Mouse (Mus musculus) hindbrain, embryonic 16.5 days (tissue): Measurements from ENCODE around the gene Tceal7. TPM values are rescaled to one million over a fixed set of nuclear protein-coding genes. Genes with fewer than 3 reads are reported as not detected.

Experiments
- ATAC-seq: fragments of 200-750 bp; cut with Nextera tagmentation; 2 replicates; pipeline ENCODE4 v1.8.0; 2017; ENCODE audit warnings: moderate TSS enrichment, moderate library complexity
- H3K27ac ChIP-seq: fragments of 300-500 bp; sonication (generic); 2 replicates; pipeline ENCODE4 v1.5.1; 2014; ENCODE audit warnings: low read depth, mild to moderate bottlenecking, control low read depth, low read length, moderate library complexity
- H3K27me3 ChIP-seq: fragments of 300-500 bp; sonication (generic); replicated peaks from 2 replicates; pipeline ENCODE4 v1.6.1; 2014; ENCODE audit warnings: low read length; ENCODE audit not compliant: control insufficient read depth, insufficient read depth
- H3K36me3 ChIP-seq: fragments of 300-500 bp; sonication (generic); 2 replicates; pipeline ENCODE4 v1.6.1; 2014; ENCODE audit warnings: mild to moderate bottlenecking, low read length, moderate library complexity, mixed read lengths; ENCODE audit not compliant: control insufficient read depth, insufficient read depth
- H3K4me1 ChIP-seq: fragments of 300-500 bp; sonication (generic); 2 replicates; pipeline ENCODE4 v1.6.1; 2014; ENCODE audit warnings: low read depth, low read length; ENCODE audit not compliant: control insufficient read depth, insufficient read depth
- H3K4me2 ChIP-seq: fragments of 300-500 bp; sonication (generic); 2 replicates; pipeline ENCODE4 v1.6.1; 2014; ENCODE audit warnings: mild to moderate bottlenecking, low read length, control low read depth, moderate library complexity
- H3K4me3 ChIP-seq: fragments of 300-500 bp; sonication (generic); 2 replicates; pipeline ENCODE4 v1.5.1; 2014; ENCODE audit warnings: mild to moderate bottlenecking, low read length, control low read depth, moderate library complexity
- H3K9ac ChIP-seq: fragments of 300-500 bp; sonication (generic); 2 replicates; pipeline ENCODE4 v1.6.1; 2014; ENCODE audit warnings: low read depth, mild to moderate bottlenecking, control low read depth, low read length, moderate library complexity
- H3K9me3 ChIP-seq: fragments of 300-500 bp; sonication (generic); 2 replicates; pipeline ENCODE4 v1.6.1; 2014; ENCODE audit warnings: mild to moderate bottlenecking, low read length, moderate library complexity; ENCODE audit not compliant: control insufficient read depth
- WGBS: fragments of 180-500 bp; shearing (Covaris S2); extraction: QIAGEN DNeasy Blood & Tissue Kit; methylation state at CpG from one replicate; pipeline ENCODE4 v1.1.7; 2014; 5-methylcytosine and 5-hydroxymethylcytosine counted together
- polyA plus RNA-seq: library from polyadenylated mRNA; unstranded; fragments of >200 nt; fragmentation: Nextera tagmentation; extraction: Ambion mirVana; gene quantifications from 2 replicates; pipeline ENCODE4 v1.2.1, GENCODE M21; 2015

The Tceal7 gene
- polyA plus RNA-seq, 1 experiment from 2014 or later: 2.9 TPM

GRCm38 (mm10) chrX:136196873-136197272 is 17.7 kb upstream of the Tceal7 start:
- Histone ChIP-seq H3K4me3 (no peak overlapping the region), H3K27ac (no peak overlapping the region), H3K9ac (no peak overlapping the region), H3K27me3 (no peaks in the 10 kb centered on the region), H3K9me3 (no peaks in the 10 kb centered on the region), H3K36me3 (no peaks in the 10 kb centered on the region), H3K4me2 (no peak overlapping the region), H3K4me1 (no peaks in the 10 kb centered on the region)
- 50% methylated on average over 1 of the region's 1 CpGs for WGBS
- no peak for ATAC-seq

- Histone ChIP-seq H3K27ac (peak overlapping the region; percentile 79), H3K27me3 (no peaks in the 10 kb centered on the region), H3K4me3 (peak overlapping the region; percentile 50), H3K4me2 (peak overlapping the region; percentile 59), H3K4me1 (no peaks in the 10 kb centered on the region; the same call in 1 of the 2 replicates), H3K9me3 (no peaks in the 10 kb centered on the region), H3K36me3 (no peaks in the 10 kb centered on the region), H3K9ac (peak overlapping the region; percentile 64)
- 17% methylated on average over 7 of the region's 7 CpGs for whole genome bisulfite sequencing
- ATAC-seq: no peak; the same call in 1 of the 2 replicates
Measured at GRCm38 (mm10) chrX:136203257-136203656, 11.3 kb upstream of the Tceal7 start.

DNA sequence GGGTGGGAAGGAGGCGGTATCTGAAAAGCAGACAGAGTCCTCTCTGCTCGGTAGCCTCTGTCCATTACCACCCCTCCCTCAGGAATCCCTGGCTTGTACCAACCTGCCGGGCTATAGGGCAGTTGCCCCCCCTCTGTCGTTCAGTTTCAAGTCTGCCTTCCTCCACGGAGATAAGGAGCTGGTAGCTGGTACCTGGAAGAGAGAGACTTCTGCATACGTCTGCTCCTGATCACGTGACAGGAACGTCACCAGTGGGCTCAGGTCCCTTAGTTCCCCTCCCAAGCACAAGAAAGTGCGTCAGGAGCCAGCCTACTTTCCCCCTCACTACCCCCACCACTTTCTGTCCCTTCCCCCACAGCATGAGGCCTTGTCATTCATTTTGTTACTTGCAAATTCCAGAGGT is 10.9 kb upstream of the Tceal7 start, which contains the start of gene Tceal5:
TSS of gene Tceal5 (minus strand) at position 213 of the 403 bp plus-strand sequence.
- H3K27me3 ChIP-seq: no peaks in the 10 kb centered on the region
- ATAC-seq: peak; percentile 97
- H3K9me3 ChIP-seq: no peaks in the 10 kb centered on the region
- 23% methylated on average over 9 of the region's 9 CpGs for WGBS
- H3K4me1 ChIP-seq: no peaks in the 10 kb centered on the region; the same call in 1 of the 2 replicates
- H3K9ac ChIP-seq: peak within 1 kb of the TSS; percentile 64
- peak within 1 kb of the TSS; percentile 59 for H3K4me2 ChIP-seq
- H3K36me3 ChIP-seq: no peaks in the 10 kb centered on the region
- H3K4me3 ChIP-seq: peak within 1 kb of the TSS; percentile 50
- peak within 1 kb of the TSS; percentile 79 for H3K27ac ChIP-seq

DNA sequence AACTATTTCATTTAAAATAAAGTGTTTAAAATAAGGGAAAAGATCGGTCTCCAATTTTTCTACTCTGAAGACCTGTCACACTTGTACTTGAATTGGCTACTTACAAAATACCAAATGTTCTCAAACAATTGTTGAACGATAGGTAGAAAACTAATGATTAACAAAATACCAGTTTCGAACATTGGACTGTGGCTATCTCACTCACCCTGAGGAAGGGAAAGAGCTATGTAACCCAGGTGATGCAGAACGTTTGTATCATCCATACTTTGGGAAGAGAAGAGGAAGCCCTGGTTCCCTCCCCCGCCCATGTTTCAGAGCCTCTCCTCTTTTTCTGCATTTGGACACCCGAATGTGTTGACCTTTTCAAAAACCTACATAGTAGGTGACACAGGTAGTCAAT is 10.2 kb upstream of the Tceal7 start:
- H3K27me3 ChIP-seq: no peaks in the 10 kb centered on the region
- no peaks in the 10 kb centered on the region for H3K36me3 ChIP-seq
- no peaks in the 10 kb centered on the region for H3K9me3 ChIP-seq
- H3K4me2 ChIP-seq: no peak overlapping the region
- no peak overlapping the region for H3K9ac ChIP-seq
- H3K27ac ChIP-seq: no peak overlapping the region
- ATAC-seq: no peak
- H3K4me1 ChIP-seq: no peaks in the 10 kb centered on the region; the same call in 1 of the 2 replicates
- 85% methylated on average over 6 of the region's 6 CpGs for WGBS
- no peak overlapping the region for H3K4me3 ChIP-seq

DNA sequence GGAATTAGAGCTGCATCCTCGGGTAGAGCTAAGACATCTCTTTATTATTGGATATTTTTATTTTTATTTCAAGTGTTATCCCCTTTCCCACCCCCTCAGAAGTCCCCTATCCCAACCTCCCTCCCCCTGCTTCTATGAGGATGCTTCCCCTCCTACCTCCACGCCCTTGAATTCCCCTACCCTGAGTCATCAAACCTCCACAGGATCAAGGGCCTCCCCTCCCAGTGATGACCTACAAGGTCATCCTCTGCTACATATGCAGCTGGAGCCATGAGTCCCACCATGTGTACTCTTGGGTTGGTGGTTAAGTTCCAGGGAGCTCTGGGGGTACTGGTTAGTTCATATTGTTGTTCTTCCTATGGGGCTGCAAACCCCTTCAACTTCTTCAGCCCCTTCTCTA is 1.2 kb upstream of the Tceal7 start:
- H3K9ac ChIP-seq: no peak overlapping the region
- H3K4me1 ChIP-seq: no peaks in the 10 kb centered on the region; the same call in 1 of the 2 replicates
- H3K27ac ChIP-seq: no peak overlapping the region
- H3K27me3 ChIP-seq: no peaks in the 10 kb centered on the region
- 75% methylated on average over 2 of the region's 2 CpGs for WGBS
- H3K4me3 ChIP-seq: no peak overlapping the region
- H3K36me3 ChIP-seq: no peaks in the 10 kb centered on the region
- no peak overlapping the region for H3K4me2 ChIP-seq
- H3K9me3 ChIP-seq: no peaks in the 10 kb centered on the region
- ATAC-seq: no peak

DNA sequence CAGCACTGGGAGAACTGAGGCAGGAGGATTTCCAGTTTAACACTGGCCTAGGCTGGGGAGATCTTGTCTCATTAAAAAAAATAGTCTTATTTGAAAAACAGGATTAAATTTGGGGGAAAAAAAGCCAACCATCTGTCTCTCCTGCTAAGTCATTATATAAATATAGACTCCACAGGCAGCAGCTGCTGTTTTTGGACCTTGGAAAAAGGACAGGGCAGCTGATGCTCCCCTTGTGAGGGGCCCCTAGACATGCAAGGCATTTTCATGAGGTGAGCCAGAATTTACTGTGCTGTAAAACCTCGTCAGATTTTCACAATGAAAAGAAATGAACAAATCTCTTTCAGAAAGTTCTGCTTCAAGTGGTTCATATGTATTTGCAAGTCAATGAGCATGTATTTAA is 1.7 kb downstream of the Tceal7 start:
- Histone ChIP-seq H3K27me3 (no peaks in the 10 kb centered on the region), H3K4me2 (no peak overlapping the region), H3K36me3 (no peaks in the 10 kb centered on the region), H3K4me3 (no peak overlapping the region), H3K9ac (no peak overlapping the region), H3K4me1 (no peaks in the 10 kb centered on the region; the same call in 1 of the 2 replicates), H3K27ac (no peak overlapping the region), H3K9me3 (no peaks in the 10 kb centered on the region)
- no peak for ATAC-seq
- WGBS: 50% methylated on average over 1 of the region's 1 CpGs

- Histone ChIP-seq H3K4me1 (no peaks in the 10 kb centered on the region), H3K4me2 (no peak overlapping the region), H3K36me3 (no peaks in the 10 kb centered on the region), H3K27ac (no peak overlapping the region), H3K9ac (no peak overlapping the region), H3K9me3 (no peaks in the 10 kb centered on the region), H3K27me3 (no peaks in the 10 kb centered on the region), H3K4me3 (no peak overlapping the region)
- ATAC-seq: no peak
- 79% methylated on average over 6 of the region's 6 CpGs for WGBS
Measured at GRCm38 (mm10) chrX:136223714-136224113, 9.1 kb downstream of the Tceal7 start.

DNA sequence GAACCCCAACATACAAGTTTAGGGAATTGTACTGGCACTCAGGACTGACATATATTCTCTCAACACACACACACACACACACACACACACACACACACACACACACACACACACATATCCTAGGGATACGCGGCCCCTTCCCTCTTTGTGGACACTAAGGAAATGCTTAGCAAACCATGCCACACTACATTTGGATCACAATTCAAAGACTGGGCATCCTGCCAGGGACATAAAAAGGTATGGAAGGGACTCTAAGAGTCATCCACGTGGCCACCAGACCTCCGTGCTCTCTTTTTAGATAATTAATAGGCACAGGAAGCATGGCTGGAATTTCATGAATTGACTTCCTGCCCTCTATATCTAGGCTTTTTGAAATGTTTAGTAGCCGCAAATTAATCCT is 13.2 kb downstream of the Tceal7 start:
- H3K4me3 ChIP-seq: no peak overlapping the region
- H3K27ac ChIP-seq: no peak overlapping the region
- 51% methylated on average over 5 of the region's 5 CpGs for WGBS
- no peaks in the 10 kb centered on the region for H3K4me1 ChIP-seq
- no peak overlapping the region for H3K9ac ChIP-seq
- no peaks in the 10 kb centered on the region for H3K36me3 ChIP-seq
- no peak for ATAC-seq
- H3K27me3 ChIP-seq: no peaks in the 10 kb centered on the region
- no peaks in the 10 kb centered on the region for H3K9me3 ChIP-seq
- no peak overlapping the region for H3K4me2 ChIP-seq

- no peak overlapping the region for H3K4me3 ChIP-seq
- no peak overlapping the region for H3K4me2 ChIP-seq
- H3K27ac ChIP-seq: no peak overlapping the region
- no peaks in the 10 kb centered on the region for H3K27me3 ChIP-seq
- H3K9ac ChIP-seq: no peak overlapping the region
- H3K36me3 ChIP-seq: no peaks in the 10 kb centered on the region
- H3K4me1 ChIP-seq: no peaks in the 10 kb centered on the region
- no peak for ATAC-seq
- WGBS: 41% methylated on average over 3 of the region's 3 CpGs
- no peaks in the 10 kb centered on the region for H3K9me3 ChIP-seq
Measured at GRCm38 (mm10) chrX:136238118-136238517, 23.5 kb downstream of the Tceal7 start.

DNA sequence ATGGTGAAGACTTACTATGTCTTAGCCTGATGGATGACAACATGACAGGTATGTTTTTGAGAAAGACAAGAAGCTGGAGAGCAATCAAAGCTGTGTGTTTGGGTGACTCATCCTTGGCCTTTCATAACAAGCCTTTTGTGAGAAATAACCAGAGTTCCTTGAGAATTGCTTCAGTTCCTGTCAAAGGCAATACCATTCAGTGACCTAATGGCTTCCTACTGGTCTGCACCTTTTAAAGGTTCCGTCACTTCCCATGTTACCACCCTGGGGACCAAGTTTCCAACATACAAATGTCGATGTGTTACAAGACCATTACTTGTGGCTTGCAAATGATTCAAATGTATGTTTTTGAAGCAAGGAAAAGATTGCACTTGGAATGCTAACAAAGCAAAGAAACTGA is 28.6 kb downstream of the Tceal7 start:
- no peak overlapping the region for H3K4me3 ChIP-seq

More for the DNA sequence above, 28.6 kb downstream of the Tceal7 start:
- Histone ChIP-seq H3K9me3 (no peaks in the 10 kb centered on the region), H3K36me3 (no peaks in the 10 kb centered on the region), H3K4me1 (no peaks in the 10 kb centered on the region), H3K9ac (no peak overlapping the region), H3K27me3 (no peaks in the 10 kb centered on the region), H3K27ac (no peak overlapping the region), H3K4me2 (no peak overlapping the region)
- no peak for ATAC-seq
- WGBS: 83% methylated on average over 2 of the region's 2 CpGs
